Mouse (Mus musculus): ENCODE measurements around the gene Ttc28.

GRCm38 (mm10) chr5:111318946-111319345, 439.3 kb downstream of the Ttc28 start:
- TF ChIP-seq CTCF (IDR thresholded peaks at IDR 0.05) (no peak), EP300 (IDR thresholded peaks at IDR 0.05) (no peak)

Data from lung, postnatal 0 days (tissue).